Mouse (Mus musculus) intestine, embryonic 14.5 days (tissue): Measurements from ENCODE around the gene Psme3. TPM values are rescaled to one million over a fixed set of nuclear protein-coding genes. Genes with fewer than 3 reads are reported as not detected.

Source experiments
- ATAC-seq: fragments of 200-750 bp; cut with Nextera tagmentation; replicated peaks from 2 replicates; pipeline ENCODE4 v1.8.0; 2017; ENCODE audit warnings: low read depth, moderate number of reproducible peaks, moderate TSS enrichment, moderate library complexity; ENCODE audit not compliant: low FRiP score, low TSS enrichment
- DNase-seq: peaks from one replicate; pipeline ENCODE4 v3.0.0-alpha.2; 2018; ENCODE audit warnings: low spot score
- H3K27ac ChIP-seq: fragments of 300-500 bp; sonication (generic); 2 replicates; pipeline ENCODE4 v1.5.1; 2014; ENCODE audit warnings: low read depth, mild to moderate bottlenecking, control low read depth
- H3K27me3 ChIP-seq: fragments of 300-500 bp; sonication (generic); replicated peaks from 2 replicates; pipeline ENCODE4 v1.6.1; 2014; ENCODE audit warnings: low read length, control low read depth; ENCODE audit not compliant: control insufficient read depth, insufficient read depth
- H3K36me3 ChIP-seq: fragments of 300-500 bp; sonication (generic); 2 replicates; pipeline ENCODE4 v1.6.1; 2014; ENCODE audit warnings: low read length, control low read depth; ENCODE audit not compliant: control insufficient read depth, insufficient read depth
- H3K4me1 ChIP-seq: fragments of 300-500 bp; sonication (generic); replicated peaks from 2 replicates; pipeline ENCODE4 v1.6.1; 2014; ENCODE audit warnings: low read length, control low read depth, mixed read lengths; ENCODE audit not compliant: control insufficient read depth, insufficient read depth
- H3K4me2 ChIP-seq: fragments of 300-500 bp; sonication (generic); 2 replicates; pipeline ENCODE4 v1.6.1; 2014; ENCODE audit warnings: low read length
- H3K4me3 ChIP-seq: fragments of 300-500 bp; sonication (generic); 2 replicates; pipeline ENCODE4 v1.5.1; 2014; ENCODE audit warnings: low read depth, low read length, control low read depth, mixed read lengths
- H3K9ac ChIP-seq: fragments of 300-500 bp; sonication (generic); 2 replicates; pipeline ENCODE4 v1.6.1; 2014; ENCODE audit warnings: mild to moderate bottlenecking, low read length
- H3K9me3 ChIP-seq: fragments of 300-500 bp; sonication (generic); 2 replicates; pipeline ENCODE4 v1.6.1; 2016; ENCODE audit warnings: low read length, control low read depth; ENCODE audit not compliant: control insufficient read depth
- WGBS: fragments of 180-500 bp; shearing (Covaris S2); extraction: QIAGEN DNeasy Blood & Tissue Kit; methylation state at CpG from one replicate; pipeline ENCODE4 v1.1.7; 2014; 5-methylcytosine and 5-hydroxymethylcytosine counted together
- microRNA-seq: library from miRNA; unstranded; fragments of <30 nt; microRNA quantifications from one replicate; pipeline ENCODE4, GENCODE M21; 2016
- polyA plus RNA-seq: library from polyadenylated mRNA; unstranded; fragments of >200 nt; fragmentation: Nextera tagmentation; extraction: Ambion mirVana; gene quantifications from 2 replicates; pipeline ENCODE4 v1.2.1, GENCODE M21; 2014

Gene Psme3
- polyA plus RNA-seq, 1 experiment from 2014 or later, result 118 TPM

- DNase-seq (no peak), ATAC-seq (no peak)
- no peak within 1 kb of the TSS for H3K4me3 ChIP-seq
- no peaks in the 10 kb centered on the region for H3K4me1 ChIP-seq
- H3K36me3 ChIP-seq, result no peaks in the 10 kb centered on the region
- no peak within 1 kb of the TSS for H3K4me2 ChIP-seq
- no peaks in the 10 kb centered on the region for H3K27me3 ChIP-seq
- no peak within 1 kb of the TSS for H3K27ac ChIP-seq
- no peaks in the 10 kb centered on the region for H3K9me3 ChIP-seq
- no peak within 1 kb of the TSS for H3K9ac ChIP-seq
- WGBS, result 83% methylated on average over 8 of the region's 8 CpGs
Observed at GRCm38 (mm10) chr11:101367326-101367935, 51.4 kb downstream of the Psme3 start, which contains the start of gene G6pc. Gene G6pc (plus strand): TSS chr11:101367561.

- no peak overlapping the region for H3K4me2 ChIP-seq
- no peak overlapping the region for H3K9ac ChIP-seq
- no peak overlapping the region for H3K27ac ChIP-seq
- no peaks in the 10 kb centered on the region for H3K9me3 ChIP-seq
- DNase-seq, result no peak
- no peaks in the 10 kb centered on the region for H3K36me3 ChIP-seq
- H3K4me3 ChIP-seq, result no peak overlapping the region
- H3K27me3 ChIP-seq, result no peaks in the 10 kb centered on the region
- no peaks in the 10 kb centered on the region for H3K4me1 ChIP-seq
- no peak for ATAC-seq
- WGBS, result 66% methylated on average over 5 of the region's 5 CpGs
Observed at GRCm38 (mm10) chr11:101370141-101370540, 54.1 kb downstream of the Psme3 start.

Small RNA genes lying within 50 kb of the gene (microRNA-seq; reads per million reads assigned to microRNA genes)
- not detected for gene Gm25593

Other genes with a start within 250 kb of the Psme3 start
- gene Naglu, start 246.2 kb upstream of the Psme3 start, polyA plus RNA-seq, result 11.5 and 12.7 TPM in 2 replicates
- not detected in 2 replicates for gene Hsd17b1, start 237.8 kb upstream of the Psme3 start, polyA plus RNA-seq
- 39.7 and 45.5 TPM in 2 replicates for gene Coasy, start 233.6 kb upstream of the Psme3 start, polyA plus RNA-seq
- 43.6 and 48.0 TPM in 2 replicates for gene Mlx, start 228.9 kb upstream of the Psme3 start, polyA plus RNA-seq
- gene Psmc3ip, start 220.8 kb upstream of the Psme3 start, polyA plus RNA-seq, result 29.1 and 38.1 TPM in 2 replicates
- gene Retreg3, start 196.3 kb upstream of the Psme3 start, polyA plus RNA-seq, result 7.2 and 8.0 TPM in 2 replicates
- 71.2 and 73.8 TPM in 2 replicates for gene Tubg1, start 196.3 kb upstream of the Psme3 start, polyA plus RNA-seq
- 5.8 and 7.4 TPM in 2 replicates for gene Tubg2, start 160.3 kb upstream of the Psme3 start, polyA plus RNA-seq
- 1.2 and 1.4 TPM in 2 replicates for gene Cntnap1, start 145.7 kb upstream of the Psme3 start, polyA plus RNA-seq
- 12.8 and 13.8 TPM in 2 replicates for gene Plekhh3, start 144.9 kb upstream of the Psme3 start, polyA plus RNA-seq
- 0.23 TPM in 1 of 2 replicates, not detected in the other for gene Ccr10, start 140.8 kb upstream of the Psme3 start, polyA plus RNA-seq
- gene Ezh1, start 89.8 kb upstream of the Psme3 start, polyA plus RNA-seq, result 20.2 and 21.8 TPM in 2 replicates
- 113 and 122 TPM in 2 replicates for gene Ramp2, start 70.2 kb upstream of the Psme3 start, polyA plus RNA-seq
- 143 and 150 TPM in 2 replicates for gene Vps25, start 62.5 kb upstream of the Psme3 start, polyA plus RNA-seq
- 12.6 and 14.4 TPM in 2 replicates for gene Wnk4, start 55.6 kb upstream of the Psme3 start, polyA plus RNA-seq
- gene Cntd1, start 37.2 kb upstream of the Psme3 start, polyA plus RNA-seq, result 1.1 TPM in 2 replicates
- gene Coa3, start 37.1 kb upstream of the Psme3 start, polyA plus RNA-seq, result 260 and 265 TPM in 2 replicates
- 141 and 155 TPM in 2 replicates for gene Becn1, start 13.9 kb upstream of the Psme3 start, polyA plus RNA-seq
- 1.4 and 1.8 TPM in 2 replicates for gene Aoc2, start 8.8 kb downstream of the Psme3 start, polyA plus RNA-seq
- gene Aoc3, start 14.4 kb downstream of the Psme3 start, polyA plus RNA-seq, result 1.9 and 2.3 TPM in 2 replicates
- gene G6pc, start 51.3 kb downstream of the Psme3 start, polyA plus RNA-seq, result not detected in 2 replicates
- gene Aarsd1, start 101.4 kb downstream of the Psme3 start, polyA plus RNA-seq, result 78.9 and 80.2 TPM in 2 replicates
- gene Gm27029, start 108.6 kb downstream of the Psme3 start, polyA plus RNA-seq, result 8.6 and 9.6 TPM in 2 replicates
- 13.5 and 14.5 TPM in 2 replicates for gene Rundc1, start 108.9 kb downstream of the Psme3 start, polyA plus RNA-seq
- 16.3 and 17.9 TPM in 2 replicates for gene Ptges3l, start 109.1 kb downstream of the Psme3 start, polyA plus RNA-seq
- 412 and 439 TPM in 2 replicates for gene Rpl27, start 126.1 kb downstream of the Psme3 start, polyA plus RNA-seq
- gene Ifi35, start 132.2 kb downstream of the Psme3 start, polyA plus RNA-seq, result 16.9 and 18.3 TPM in 2 replicates
- gene Rnd2, start 148.8 kb downstream of the Psme3 start, polyA plus RNA-seq, result 15.9 and 16.7 TPM in 2 replicates
- 50.7 and 60.0 TPM in 2 replicates for gene Vat1, start 150.0 kb downstream of the Psme3 start, polyA plus RNA-seq
- gene Brca1, start 235.7 kb downstream of the Psme3 start, polyA plus RNA-seq, result 13.3 and 17.1 TPM in 2 replicates
- 50.9 and 60.9 TPM in 2 replicates for gene Nbr1, start 235.9 kb downstream of the Psme3 start, polyA plus RNA-seq